Mouse (Mus musculus) 3134 (cell line): Measurements from ENCODE around the gene Gm6803.
"Not testable (repeated sequence)": the region's sequence is repeated elsewhere in the genome, so short reads cannot be mapped to it uniquely, and the experiment has no call there.

ENCODE experiments used
- DNase-seq: peaks from one replicate; pipeline ENCODE4 v3.0.0-alpha.2; 2011; ENCODE audit warnings: low spot score; ENCODE audit not compliant: insufficient read length; ENCODE audit errors: extremely low read depth

The Gm6803 gene

GRCm38 (mm10) chr12:88018671-88019070 is at the start of gene Gm6803:
Gene Gm6803 (minus strand): TSS chr12:88018771.
- DNase-seq, result not testable (repeated sequence)

- DNase-seq, result not testable (repeated sequence)
Observed at GRCm38 (mm10) chr12:88045226-88045625, 26.7 kb upstream of the Gm6803 start.

DNA sequence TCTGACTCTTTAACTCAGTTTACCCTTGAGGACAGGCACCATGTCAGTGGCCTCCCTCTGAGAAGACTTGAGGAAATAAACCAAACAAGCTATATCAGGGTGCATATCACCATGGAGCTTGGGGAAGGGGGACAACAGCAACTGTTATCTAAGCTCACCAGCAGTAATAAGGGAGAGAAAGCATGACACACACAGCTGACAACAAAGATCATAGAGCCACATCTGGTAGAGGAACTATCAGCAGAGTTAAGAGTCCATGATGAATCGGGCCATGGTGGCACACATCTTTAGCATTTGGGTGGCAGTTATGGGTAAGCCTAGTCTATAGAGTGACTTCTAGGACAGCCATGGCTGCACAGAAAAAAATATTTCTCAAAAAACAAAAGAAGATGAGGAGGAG is 21.1 kb upstream of the Gm6803 start:
- not testable (repeated sequence) for DNase-seq

DNA sequence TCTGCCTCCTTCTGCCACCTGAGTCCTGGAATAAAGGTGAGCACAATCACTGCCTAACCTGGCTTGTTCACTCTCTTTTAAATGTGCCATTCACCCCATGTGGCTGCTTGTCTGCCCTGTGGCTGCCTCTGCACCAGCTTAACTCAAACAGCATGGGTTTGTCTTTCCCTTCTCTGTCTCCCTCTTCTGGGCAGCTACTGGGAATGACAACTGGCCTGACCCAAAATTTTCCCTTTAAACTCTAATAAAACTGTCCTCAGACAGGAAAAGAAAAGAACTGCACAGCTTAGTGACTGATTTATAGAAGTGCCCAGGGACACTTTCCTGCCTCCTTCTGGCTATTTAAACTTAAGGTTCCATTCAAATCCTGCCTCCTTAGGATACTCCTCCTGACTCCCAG is 20.5 kb upstream of the Gm6803 start:
- not testable (repeated sequence) for DNase-seq

- not testable (repeated sequence) for DNase-seq
Observed at GRCm38 (mm10) chr12:88032250-88032649, 13.7 kb upstream of the Gm6803 start.

GRCm38 (mm10) chr12:88026704-88027103 is 8.1 kb upstream of the Gm6803 start, which contains the start of gene Gm2056:
Gene Gm2056 (plus strand): TSS chr12:88027004.
- DNase-seq, result not testable (repeated sequence)

- not testable (repeated sequence) for DNase-seq
Observed at GRCm38 (mm10) chr12:88011548-88011947, 7.0 kb downstream of the Gm6803 start, which contains the start of gene Gm2075. Gene Gm2075 (plus strand): TSS chr12:88011848.

DNA sequence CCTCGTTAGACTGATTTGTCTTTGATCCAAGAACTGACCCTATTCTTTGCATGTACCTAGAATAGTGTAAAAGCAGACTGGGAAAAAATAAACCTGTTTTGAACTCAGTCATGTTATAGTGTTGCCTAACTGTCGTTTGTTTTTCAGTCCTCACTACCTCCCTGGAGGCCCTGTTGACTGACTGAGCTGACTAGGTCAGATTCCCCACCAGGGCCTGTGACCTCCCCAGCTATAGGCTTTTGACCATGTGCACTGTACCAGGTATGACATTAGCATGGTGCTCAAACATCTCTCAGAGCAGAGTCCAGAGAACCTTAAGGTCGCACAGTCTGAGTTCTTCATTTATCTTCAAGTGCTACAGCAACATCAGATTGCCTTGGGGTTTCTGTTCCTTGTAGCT is 14.5 kb downstream of the Gm6803 start:
- not testable (repeated sequence) for DNase-seq

DNA sequence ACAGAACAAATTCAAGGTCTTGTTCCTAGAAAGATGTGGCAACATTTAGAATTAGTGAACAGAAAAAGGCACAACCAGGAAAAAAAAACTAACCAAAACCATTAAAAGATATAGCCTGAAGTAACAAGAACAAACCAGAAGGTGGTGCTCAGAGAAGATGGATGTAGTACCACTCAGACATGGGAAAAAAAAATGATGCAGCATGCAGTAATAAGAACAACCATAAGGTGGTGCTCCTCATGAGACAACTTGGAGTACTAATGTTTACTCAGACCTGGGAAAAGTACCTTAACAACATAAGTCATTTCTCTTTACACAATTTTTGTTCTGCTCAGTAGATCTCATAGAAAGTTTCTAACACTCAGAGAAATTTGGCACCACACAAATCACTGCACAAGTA is 34.6 kb downstream of the Gm6803 start:
- not testable (repeated sequence) for DNase-seq
